Mouse (Mus musculus) c-Kit-positive CD71-positive TER-119-positive erythroid progenitor cells, embryonic 14.5 days (primary cell): ENCODE results near the gene Crk.

Source experiments
- DNase-seq: peaks from one replicate; pipeline ENCODE4 v3.0.0-alpha.2; 2013; ENCODE audit warnings: low spot score

Crk gene

DNA sequence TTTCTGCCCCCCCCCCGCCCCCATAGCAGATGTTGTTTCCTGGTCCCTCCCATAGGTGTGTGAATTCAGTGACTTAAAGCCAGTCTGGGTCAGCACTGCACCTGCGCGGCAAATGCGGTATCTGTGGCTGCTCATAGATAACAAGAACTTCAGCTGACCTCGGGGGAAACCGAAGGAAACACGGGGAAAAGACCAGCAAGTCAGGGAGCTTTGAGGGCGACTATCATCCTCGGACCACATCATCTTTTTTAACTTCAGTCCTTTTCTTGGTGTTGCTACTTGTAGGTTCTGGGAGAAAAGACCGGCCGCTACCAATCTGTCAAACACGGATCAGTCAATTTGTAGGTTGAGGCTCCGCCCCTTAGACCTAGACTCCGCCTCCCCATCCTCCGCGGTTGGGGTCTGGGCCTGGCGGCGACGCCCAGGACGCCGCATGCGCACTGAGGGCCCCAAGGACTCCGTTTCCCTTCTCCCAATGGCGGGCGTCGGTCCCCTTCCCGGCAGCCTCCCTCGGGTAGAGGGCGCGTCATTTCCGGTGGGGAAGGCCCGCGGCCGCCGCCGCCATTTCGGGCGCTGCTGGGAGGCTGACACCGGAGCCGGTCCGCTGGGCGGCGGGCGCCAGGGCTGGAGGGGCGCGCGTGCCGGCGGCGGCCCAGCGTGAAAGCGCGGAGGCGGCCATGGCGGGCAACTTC lies at the start of gene Crk:
Gene Crk, plus strand, starts transcription at position 513 of the 692 bp plus-strand sequence.
- peak; percentile 100 for DNase-seq

DNA sequence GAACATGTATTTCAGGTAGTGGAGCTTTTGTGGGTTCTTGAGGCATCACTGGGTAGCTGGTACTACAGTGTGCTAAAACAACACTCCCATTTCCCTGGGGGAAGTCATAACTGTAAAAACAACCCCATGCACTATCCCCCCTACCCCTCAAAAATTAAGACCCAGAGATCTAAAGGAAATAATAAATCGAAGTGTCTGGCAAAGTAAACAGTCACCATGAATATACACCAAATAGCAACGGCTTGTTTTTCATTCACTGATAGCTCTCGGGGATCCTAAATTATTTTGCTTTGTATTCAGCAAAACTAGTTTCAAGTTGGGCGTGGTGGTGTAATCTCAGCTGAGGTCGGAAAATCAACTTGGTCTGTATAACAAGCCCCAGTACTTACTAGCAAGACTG lies 49.0 kb upstream of the Crk start:
- no peak for DNase-seq

DNA sequence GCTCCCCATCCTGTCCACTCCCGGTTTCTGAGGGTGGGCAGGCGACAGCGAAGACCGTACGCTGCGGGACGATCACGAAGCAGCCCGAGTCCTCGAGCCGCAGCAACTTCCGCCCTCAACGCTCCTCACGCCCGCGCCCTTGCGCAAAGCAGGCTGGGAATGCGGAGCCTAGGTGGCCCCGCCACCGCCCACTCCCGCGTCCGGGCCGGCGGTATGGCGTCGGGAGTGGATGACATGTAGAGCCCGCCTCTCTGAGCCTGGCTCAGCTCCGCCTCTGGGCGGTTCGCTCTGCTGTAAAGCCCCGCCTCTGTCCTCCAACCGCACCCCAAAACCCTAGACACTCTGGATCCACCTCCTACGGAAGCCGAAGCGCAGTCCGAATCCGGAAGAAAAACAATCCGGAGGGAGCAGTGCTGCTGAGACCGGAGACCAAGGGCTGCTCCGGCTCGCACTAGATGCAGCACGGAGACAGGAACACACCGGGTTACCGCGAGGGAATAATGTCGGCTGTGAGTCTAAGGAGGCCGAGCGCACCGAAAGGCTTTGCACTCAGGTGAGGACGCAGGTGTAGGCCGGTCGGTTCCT lies 48.3 kb upstream of the Crk start, which contains the start of gene Inpp5k:
Gene Inpp5k, plus strand, starts transcription at position 344 of the 585 bp plus-strand sequence.
- peak; percentile 99 for DNase-seq

DNA sequence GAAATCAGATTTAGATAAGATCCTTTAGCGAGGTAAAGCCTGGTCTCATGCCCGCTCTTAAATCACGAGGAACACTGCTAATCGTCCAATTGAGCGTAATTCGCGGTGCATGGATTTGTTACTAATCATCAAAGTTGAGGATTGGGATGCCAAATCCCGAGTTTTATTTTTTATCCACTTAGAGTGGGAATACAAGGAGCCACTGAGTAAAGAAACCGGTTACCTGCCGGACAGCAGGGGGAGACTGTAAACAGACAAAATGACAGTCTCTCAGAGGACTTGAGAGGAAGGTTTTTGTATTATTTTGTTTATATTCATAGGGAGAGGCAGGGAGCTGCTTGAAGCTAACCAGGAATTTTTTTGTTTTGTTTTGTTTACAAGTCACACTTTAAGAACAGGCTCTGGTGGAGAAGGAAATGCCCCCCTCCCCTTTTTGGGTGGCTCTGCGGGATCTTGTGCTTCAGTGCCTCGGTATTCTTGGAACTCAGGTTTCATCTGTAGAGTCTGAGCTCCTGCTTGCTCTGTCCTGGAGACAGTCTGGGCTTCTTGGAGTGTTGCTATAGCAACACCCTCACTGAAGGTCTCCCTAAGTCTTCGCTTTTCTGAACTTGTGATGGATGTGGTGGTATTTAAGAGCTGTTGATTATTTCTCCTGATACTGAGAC lies 47.4 kb upstream of the Crk start:
- peak; percentile 33 for DNase-seq

DNA sequence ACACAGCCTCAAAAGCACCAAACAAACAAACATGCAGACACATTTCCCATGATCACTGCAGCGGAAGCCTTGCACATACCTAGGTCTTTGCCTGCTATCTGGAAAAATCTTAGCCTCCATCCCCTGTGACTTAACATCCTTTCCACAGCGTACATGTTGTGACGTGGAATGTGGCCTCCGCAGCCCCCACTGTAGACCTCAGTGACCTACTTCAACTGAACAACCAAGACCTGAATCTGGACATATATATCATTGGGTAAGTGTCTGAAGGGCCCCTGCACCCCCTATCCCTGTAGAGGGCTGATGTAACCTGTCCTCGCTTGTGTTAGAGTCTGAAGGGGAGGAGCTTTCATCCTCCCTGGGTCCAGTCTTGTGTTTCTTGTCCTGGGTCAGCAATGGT lies 46.1 kb upstream of the Crk start:
- DNase-seq = no peak

DNA sequence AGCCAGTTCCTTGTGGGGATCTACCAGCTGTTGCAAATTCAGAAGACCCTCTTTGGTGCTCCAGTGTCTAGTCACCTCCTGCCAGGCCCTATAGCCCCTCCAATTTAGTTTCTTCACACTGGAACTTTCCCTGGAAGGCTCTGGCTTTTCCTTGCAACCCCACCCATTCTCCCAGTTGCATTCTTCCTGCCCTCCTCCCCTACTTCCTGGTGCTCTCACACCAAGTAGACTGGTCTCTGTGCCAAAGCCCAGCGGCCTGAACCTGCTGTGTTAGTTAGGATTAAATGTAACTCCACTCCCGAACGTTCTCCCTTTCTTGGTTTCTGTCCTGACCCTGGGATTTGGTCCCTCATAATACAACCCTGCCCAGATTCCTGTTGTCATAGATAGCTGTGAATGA lies 44.3 kb upstream of the Crk start:
- DNase-seq = no peak

DNA sequence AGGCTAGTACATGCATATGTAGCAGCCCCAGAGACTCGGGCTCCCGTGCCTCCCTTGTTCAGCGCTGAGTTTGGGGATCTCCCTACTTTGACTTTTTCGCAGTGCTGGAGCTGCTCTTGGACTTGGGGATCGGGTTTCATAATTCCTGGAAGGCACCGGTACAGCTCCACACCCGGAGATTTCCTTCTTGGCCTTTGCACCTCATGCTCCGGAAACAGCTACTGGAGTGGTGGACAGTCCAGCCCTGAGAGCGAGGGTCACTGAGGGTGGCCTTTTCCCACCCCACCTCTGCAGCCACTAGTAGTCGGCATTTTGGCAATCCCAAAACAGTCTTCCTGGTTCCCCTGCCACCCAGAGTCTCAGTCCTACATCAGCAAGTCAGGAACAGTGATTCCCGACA lies 43.7 kb upstream of the Crk start:
- DNase-seq = no peak

DNA sequence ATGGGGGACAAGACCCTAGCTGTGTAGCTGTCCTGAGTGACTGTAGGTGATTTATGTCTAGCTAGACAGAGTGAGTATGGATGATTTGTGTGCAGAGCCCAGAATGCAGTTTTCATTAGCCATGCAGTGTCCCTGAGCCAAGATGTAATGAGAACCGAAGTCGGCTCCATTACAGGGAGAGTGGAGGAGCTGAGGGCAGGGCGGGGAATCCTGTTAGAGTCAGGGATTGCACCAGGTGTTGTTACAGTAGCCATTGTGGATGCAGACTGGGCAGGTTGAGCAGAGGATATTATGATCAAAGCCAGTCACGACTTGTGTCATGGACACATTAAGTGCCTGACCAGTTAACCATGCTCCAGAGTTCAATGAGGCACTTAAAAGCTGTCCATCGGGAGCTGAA lies 35.7 kb upstream of the Crk start:
- no peak for DNase-seq

DNA sequence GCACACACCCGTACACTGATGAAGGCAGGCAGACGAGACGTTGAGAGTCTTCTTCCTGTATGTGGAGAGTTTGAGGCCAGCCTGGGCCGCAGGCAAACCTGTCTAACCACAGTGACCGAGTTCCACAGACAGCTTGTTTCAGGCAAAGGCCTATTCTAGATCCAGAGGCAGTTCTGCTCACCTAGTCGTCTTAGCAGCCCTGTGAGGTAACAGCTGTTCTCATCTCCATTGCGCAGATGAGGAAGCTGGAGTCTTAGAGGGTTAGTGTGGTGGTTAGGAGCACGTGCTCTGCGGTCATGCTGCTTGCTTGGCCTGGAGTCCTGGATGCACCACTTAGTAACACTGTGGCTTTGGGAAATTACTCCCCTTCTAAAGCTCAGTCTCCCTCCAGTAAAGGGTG lies 34.4 kb upstream of the Crk start:
- no peak for DNase-seq

DNA sequence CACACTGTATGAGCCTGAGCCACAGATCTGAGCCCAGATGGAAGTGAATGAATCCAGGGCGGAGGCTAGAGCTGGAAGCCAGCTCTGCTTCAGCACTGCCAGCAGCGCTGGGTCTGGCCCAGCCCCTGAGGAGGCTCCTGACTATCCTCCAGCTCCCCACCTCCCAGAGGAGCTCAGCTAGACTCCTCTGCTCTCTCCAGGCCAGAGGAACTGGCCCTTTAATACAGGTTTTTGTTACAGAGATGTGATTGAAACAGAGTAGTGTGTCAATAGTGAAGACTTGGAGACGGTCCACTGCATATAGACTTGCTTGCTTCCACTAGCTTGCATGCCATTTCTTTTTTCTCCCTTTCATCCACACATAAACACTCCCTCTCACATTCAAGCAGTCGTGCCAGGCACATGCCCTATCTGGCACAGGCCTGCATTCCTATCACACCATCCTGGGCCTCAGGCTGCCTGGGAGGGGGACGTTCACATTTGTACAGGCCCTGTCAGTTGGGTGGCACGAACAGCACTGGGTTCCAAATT lies 31.3 kb upstream of the Crk start:
- no peak for DNase-seq

DNA sequence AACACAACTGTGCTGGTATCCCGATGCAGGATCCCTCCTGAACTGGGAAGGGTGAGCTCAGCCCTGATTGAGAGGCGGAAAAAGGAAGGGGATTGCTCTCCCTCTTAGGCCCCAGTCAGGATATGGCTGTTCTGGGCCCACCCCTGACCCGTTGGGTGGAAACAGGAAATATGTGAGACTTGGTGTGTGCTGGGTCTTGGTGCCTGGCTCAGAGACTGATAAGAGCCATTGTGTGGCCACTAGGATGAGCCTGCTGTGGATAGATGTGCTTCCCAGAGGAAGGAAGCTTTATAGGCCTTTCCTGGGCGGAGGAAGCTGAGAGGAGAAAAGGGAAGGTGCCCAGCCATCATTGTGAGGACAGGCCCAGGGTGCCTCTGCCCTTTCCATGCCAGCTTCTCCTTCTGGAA lies 29.9 kb upstream of the Crk start:
- no peak for DNase-seq

DNA sequence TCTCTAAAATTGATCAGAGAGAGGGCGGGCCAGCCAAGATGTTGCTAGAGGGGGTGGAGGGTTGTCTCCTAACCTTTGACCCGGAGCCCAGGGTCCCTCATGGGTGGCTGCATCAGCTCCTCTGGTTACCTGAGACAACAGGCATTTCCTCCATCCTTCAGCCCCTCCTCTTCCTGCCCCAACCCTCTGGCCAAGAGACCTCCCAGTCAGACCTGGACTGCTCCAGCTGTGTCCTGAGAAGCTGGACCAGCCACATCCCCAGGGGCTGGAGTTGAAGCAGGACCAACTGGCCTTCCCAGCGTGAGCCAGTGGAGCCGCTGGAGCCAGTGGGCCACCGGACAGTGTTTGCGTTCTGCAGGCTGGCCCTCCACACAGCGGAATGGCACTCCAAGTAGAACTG lies 28.7 kb upstream of the Crk start, which contains the start of gene Myo1c:
Gene Myo1c, plus strand, starts transcription at position 194 of the 400 bp plus-strand sequence.
- no peak for DNase-seq

DNA sequence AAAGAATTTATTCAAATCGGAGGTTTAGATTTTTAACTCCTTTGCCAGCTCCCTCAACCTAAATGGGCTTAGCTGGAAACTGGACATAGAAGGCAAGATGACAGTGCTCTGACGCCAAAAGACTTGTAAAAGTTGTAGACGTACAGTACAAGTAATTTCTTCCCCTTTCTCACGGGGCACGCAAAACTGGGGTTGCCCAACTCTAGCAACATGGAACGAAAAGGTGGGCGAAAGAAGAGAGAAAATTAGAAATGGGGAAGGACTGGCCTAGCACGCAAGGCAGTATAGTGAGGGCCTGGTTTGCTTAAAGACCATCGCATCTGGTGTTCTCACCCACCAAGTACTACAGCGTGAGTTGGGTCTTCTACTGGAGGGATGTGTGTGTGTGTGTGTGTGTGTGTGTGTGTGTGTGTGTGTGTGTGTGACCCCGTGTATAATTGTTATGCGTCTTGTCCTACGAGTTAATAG lies 28.1 kb upstream of the Crk start:
- DNase-seq = peak; percentile 18

DNA sequence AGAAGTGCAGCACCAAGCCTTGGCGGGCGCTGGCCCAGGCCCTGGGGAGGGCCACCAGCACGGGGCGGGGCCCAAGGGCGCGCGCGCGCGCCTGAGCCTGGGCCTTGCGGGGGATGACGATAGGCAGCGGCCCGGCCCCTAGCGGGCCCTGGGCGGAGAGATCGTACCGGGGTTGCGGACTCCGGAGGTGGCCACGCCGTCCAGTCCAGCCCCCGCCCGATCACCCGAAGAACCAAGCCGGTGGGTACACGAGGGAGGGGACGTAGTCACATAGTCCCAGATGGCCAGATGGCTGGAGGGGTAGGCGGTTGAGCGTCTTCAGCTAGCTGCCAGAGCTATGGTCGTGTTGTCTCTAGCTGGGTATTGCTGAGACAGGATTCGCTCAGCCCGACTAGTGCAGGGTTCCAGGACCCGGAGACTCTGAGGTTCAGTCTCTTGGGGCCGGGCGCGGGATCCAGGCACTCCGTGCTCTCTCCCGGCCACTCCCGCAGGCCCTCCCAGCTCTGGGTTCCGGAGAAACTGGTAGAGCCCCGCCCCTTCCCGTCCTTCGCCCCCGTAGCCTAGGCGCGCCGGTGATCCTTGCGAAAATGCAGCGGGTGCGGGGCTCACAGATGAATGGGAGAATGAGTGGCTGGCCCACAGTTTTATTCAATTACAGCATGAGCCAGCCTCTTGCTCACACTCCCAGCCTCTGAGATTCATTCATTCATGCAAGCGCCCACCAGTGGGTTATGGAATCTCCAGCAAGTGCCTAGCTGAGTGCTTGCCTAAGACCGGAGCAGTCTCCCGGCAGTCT lies 27.4 kb upstream of the Crk start:
- DNase-seq = peak; percentile 77

DNA sequence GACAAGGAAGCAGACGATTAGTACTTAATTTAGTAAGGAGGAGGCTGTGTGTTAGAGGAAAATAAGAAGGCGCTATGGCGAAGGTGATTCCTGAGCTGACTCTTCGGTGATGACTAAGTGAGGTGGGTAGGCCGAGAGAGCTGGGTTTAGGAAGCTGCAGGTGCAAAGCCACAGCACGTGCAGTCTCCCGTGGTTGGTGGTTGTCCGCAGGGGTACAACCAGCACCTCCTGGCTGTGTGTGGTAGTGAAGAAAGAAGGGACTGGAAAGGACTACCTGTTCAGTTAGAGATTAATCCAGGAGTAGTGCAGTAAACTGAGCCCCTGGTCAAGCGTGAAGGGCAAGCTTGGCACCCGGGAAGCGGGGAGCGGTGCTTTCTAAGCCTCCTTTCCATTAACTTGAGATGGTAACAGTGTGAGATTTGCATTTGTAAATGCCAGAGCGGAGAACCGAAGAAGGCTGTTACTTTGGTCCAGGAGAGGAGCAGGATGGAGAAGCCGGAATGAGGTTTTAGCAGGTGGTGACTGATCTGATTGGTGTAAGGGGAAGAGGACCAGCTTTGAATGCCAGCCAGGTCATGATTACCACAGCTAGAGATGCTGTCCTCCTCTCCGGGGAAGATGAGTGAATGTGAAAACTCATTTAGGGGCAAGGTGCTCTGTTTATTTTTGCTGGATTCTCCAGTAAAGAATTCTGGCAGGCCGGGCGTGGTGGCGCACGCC lies 26.7 kb upstream of the Crk start:
- DNase-seq = peak; percentile 14

DNA sequence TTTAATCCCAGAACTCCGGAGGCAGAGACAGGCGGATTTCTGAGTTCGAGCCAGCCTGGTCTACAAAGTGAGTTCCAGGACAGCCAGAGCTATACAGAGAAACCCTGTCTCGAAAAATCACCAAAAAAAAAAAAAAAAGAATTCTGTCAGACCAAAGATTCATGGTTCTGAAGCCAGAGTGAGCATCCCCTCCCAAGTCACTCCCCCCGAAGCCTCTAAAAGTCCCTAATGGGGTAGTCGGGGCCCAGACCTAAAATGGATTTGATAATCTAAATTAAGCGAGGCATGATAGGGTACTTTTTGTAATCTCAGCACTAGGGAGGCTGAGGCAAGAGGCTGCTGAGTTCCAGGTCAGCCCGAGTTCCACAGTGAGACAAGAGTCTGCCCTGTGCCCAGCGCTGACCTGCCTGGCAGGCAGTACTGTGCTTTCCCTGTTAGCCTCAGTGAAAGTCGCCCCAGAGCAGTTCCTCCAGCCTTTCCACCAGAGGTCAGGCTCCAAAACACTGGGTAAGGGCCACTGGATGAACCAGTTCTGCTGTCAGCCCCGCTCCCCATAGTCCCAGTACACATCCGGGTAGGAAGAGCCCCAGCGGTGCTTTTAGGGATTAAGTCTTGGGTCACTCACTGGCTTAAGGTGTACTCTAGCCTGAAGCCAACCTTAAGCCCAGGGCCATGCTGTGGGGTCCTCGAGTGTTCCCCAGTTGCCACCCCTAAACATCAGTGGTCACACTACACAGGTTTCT lies 25.9 kb upstream of the Crk start:
- DNase-seq = no peak

DNA sequence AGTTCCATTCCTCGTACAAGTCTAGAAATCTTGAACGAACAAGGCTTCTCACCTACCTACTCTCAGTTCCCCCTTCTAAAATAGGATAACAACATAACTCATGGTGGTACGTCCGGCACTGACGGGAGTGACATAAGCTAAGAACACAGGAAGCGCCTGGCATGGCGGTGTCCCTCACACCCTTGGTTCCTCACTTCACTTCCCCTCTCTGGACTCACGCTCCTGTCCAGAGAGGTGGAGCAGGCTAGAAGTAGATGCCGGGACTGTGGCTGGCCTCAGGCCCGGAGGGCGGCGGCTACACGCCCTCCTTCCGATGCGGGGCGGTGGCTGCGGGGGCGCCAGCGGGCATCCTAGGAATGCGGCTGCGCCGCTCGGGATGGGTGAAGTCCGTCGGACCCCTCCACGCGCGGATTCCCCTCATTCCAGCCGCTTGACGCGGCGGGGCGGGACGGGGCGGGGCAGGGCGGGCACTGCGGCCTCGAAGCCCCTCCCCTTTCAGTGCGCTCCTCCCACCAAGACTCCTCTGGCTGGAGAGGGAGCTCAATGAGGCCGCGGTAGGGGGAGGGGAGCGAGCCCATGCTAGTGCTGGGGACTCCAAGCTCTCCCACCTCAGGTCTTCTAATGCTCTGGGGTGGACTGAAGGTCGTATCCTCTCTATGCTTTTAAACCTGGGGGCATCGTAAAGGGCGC lies 25.1 kb upstream of the Crk start:
- DNase-seq = peak; percentile 82

DNA sequence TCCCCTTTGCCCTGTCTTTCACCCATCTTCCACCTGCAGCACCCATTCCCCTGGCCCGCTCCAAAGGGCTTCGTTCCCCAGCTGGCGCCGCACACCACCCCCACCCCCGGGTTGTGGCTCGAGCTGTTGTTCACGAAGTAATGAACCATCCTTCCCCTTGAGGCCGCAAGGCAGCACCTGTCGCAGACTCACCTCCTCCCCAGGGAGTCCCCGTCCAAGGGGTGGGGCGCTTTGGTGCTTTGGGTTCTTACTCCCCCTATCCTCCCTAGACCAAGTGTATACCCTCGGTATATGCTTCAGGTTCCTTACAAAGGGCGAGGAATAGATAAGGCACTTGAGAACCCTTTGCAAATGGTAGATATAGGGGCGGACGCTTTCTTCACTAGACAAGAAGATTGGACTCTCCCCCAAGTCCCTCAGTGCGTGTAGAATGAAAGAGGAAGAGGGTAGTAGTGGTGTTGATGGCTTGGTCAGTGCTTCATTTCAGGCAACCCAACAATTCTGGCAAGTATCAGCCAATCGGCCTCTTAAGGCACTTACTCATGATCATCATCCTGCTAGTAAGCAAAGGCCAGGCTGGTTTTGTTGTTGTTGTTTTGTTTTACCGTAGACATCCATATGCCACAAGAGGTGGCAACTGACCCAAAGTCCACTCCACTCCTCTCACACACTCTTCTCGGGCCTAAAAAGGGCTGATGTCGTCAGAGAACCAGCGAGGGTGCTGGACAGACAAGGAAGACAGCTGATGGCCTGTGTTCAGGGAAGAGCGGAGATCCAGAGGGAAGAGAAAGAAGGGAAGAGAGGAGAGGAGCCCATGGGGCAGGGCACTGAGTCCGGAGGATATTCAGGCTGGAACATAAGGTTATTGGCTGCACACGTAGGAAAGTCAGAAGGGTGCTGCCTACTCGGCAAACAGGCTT lies 24.3 kb upstream of the Crk start:
- peak; percentile 77 for DNase-seq
